Mouse (Mus musculus): ENCODE results near the gene Kazald1. TPM values are rescaled to one million over a fixed set of nuclear protein-coding genes. Genes with fewer than 3 reads are reported as not detected.

Gene Kazald1
- 7.5 and 12.7 TPM in 2 replicates for polyA plus RNA-seq (2015; fragmentation: Nextera tagmentation; extraction: Ambion mirVana)

GRCm38 (mm10) chr19:45074580-45075322, at the start of gene Kazald1:
TSS of gene Kazald1 (plus strand) at chr19:45075241.

GRCm38 (mm10) chr19:45045651-45046050, 29.4 kb upstream of the Kazald1 start, which contains the start of gene Pdzd7:
TSS of gene Pdzd7 (minus strand) at chr19:45045717.

GRCm38 (mm10) chr19:45047417-45047934, 27.6 kb upstream of the Kazald1 start, which contains the start of gene Sfxn3:
TSS of gene Sfxn3 (plus strand) at chr19:45047503.

Other genes with a start within 250 kb of the Kazald1 start
- gene Slf2, start 144.1 kb upstream of the Kazald1 start, polyA plus RNA-seq (2015; fragmentation: Nextera tagmentation; extraction: Ambion mirVana), result 12.6 and 20.1 TPM in 2 replicates
- gene Sema4g, start 86.1 kb upstream of the Kazald1 start, polyA plus RNA-seq (2015; fragmentation: Nextera tagmentation; extraction: Ambion mirVana), result 1.9 and 2.2 TPM in 2 replicates
- gene Twnk, start 69.6 kb upstream of the Kazald1 start, polyA plus RNA-seq (2015; fragmentation: Nextera tagmentation; extraction: Ambion mirVana), result 10.5 and 26.5 TPM in 2 replicates
- gene Mrpl43, start 68.8 kb upstream of the Kazald1 start, polyA plus RNA-seq (2015; fragmentation: Nextera tagmentation; extraction: Ambion mirVana), result 65.9 and 90.5 TPM in 2 replicates
- gene Lzts2, start 60.8 kb upstream of the Kazald1 start, polyA plus RNA-seq (2015; fragmentation: Nextera tagmentation; extraction: Ambion mirVana), result 63.4 and 82.6 TPM in 2 replicates
- 0.35 and 0.46 TPM in 2 replicates for gene Pdzd7, start 29.5 kb upstream of the Kazald1 start, polyA plus RNA-seq (2015; fragmentation: Nextera tagmentation; extraction: Ambion mirVana)
- 35.0 and 40.0 TPM in 2 replicates for gene Sfxn3, start 27.7 kb upstream of the Kazald1 start, polyA plus RNA-seq (2015; fragmentation: Nextera tagmentation; extraction: Ambion mirVana)
- 0.19 TPM in 1 of 2 replicates, not detected in the other for gene Tlx1, start 75.4 kb downstream of the Kazald1 start, polyA plus RNA-seq (2015; fragmentation: Nextera tagmentation; extraction: Ambion mirVana)
- gene Lbx1, start 160.6 kb downstream of the Kazald1 start, polyA plus RNA-seq (2015; fragmentation: Nextera tagmentation; extraction: Ambion mirVana), result 0.06 and 0.19 TPM in 2 replicates

Measured in adrenal gland, postnatal 0 days (tissue).